Mouse (Mus musculus) limb, embryonic 13.5 days (tissue): ENCODE results near the gene Camta1. TPM values are rescaled to one million over a fixed set of nuclear protein-coding genes. Genes with fewer than 3 reads are reported as not detected.
A peak's percentile ranks its signal among the peaks of the same experiment; 100 is the strongest.

Source experiments
- ATAC-seq: fragments of 200-750 bp; cut with Nextera tagmentation; 2 replicates; pipeline ENCODE4 v1.8.0; 2017; ENCODE audit warnings: low read depth, moderate number of reproducible peaks, moderate TSS enrichment; ENCODE audit not compliant: low FRiP score
- H3K27ac ChIP-seq: fragments of 300-500 bp; sonication (generic); 2 replicates; pipeline ENCODE4 v1.5.1; 2015; ENCODE audit warnings: inconsistent platforms, mild to moderate bottlenecking, moderate library complexity
- H3K27me3 ChIP-seq: fragments of 300-500 bp; sonication (generic); 2 replicates; pipeline ENCODE4 v1.6.1; 2015; ENCODE audit warnings: mild to moderate bottlenecking, inconsistent platforms
- H3K36me3 ChIP-seq: fragments of 300-500 bp; sonication (generic); 2 replicates; pipeline ENCODE4 v1.6.1; 2015; ENCODE audit warnings: inconsistent platforms, mild to moderate bottlenecking, moderate library complexity
- H3K4me1 ChIP-seq: fragments of 300-500 bp; sonication (generic); 2 replicates; pipeline ENCODE4 v1.6.1; 2015; ENCODE audit warnings: inconsistent platforms
- H3K4me2 ChIP-seq: fragments of 300-500 bp; sonication (generic); replicated peaks from 2 replicates; pipeline ENCODE4 v1.6.1; 2015; ENCODE audit warnings: inconsistent platforms, mild to moderate bottlenecking, moderate library complexity
- H3K4me3 ChIP-seq: fragments of 300-500 bp; sonication (generic); 2 replicates; pipeline ENCODE4 v1.5.1; 2015; ENCODE audit warnings: moderate library complexity, mild to moderate bottlenecking, inconsistent platforms
- H3K9ac ChIP-seq: fragments of 300-500 bp; sonication (generic); 2 replicates; pipeline ENCODE4 v1.6.1; 2015; ENCODE audit warnings: mild to moderate bottlenecking, inconsistent platforms
- H3K9me3 ChIP-seq: fragments of 300-500 bp; sonication (generic); 2 replicates; pipeline ENCODE4 v1.6.1; 2016; ENCODE audit warnings: inconsistent platforms
- WGBS: fragments of 180-500 bp; shearing (Covaris S2); methylation state at CpG from one replicate; pipeline ENCODE4 v1.1.7; 2015; 5-methylcytosine and 5-hydroxymethylcytosine counted together
- polyA plus RNA-seq: library from polyadenylated mRNA; unstranded; fragments of >200 nt; fragmentation: Nextera tagmentation; extraction: Ambion mirVana; gene quantifications from 2 replicates; pipeline ENCODE4 v1.2.1, GENCODE M21; 2015

The Camta1 gene
- polyA plus RNA-seq, 1 experiment from 2014 or later: 93.5 TPM

- Histone ChIP-seq H3K27me3 (peaks cover under 1% of the 10 kb centered on the region; the same call in 1 of the 2 replicates), H3K4me2 (no peak overlapping the region), H3K4me3 (no peak overlapping the region), H3K27ac (no peak overlapping the region), H3K4me1 (peaks cover 9% of the 10 kb centered on the region; the same call in 1 of the 2 replicates), H3K9ac (no peak overlapping the region), H3K9me3 (no peaks in the 10 kb centered on the region), H3K36me3 (no peaks in the 10 kb centered on the region)
- ATAC-seq: no peak
- 89% methylated on average over 8 of the region's 8 CpGs for WGBS
Observed at GRCm38 (mm10) chr4:151310773-151311172, 550.9 kb downstream of the Camta1 start.

GRCm38 (mm10) chr4:151310056-151310685 lies 551.5 kb downstream of the Camta1 start:
- Histone ChIP-seq H3K36me3 (no peaks in the 10 kb centered on the region), H3K9ac (no peak overlapping the region), H3K27ac (no peak overlapping the region), H3K27me3 (peaks cover 6% of the 10 kb centered on the region; the same call in 1 of the 2 replicates), H3K4me1 (peaks cover 9% of the 10 kb centered on the region; the same call in 1 of the 2 replicates), H3K9me3 (no peaks in the 10 kb centered on the region), H3K4me3 (no peak overlapping the region), H3K4me2 (no peak overlapping the region)
- 37% methylated on average over 12 of the region's 12 CpGs for WGBS
- ATAC-seq: no peak

DNA sequence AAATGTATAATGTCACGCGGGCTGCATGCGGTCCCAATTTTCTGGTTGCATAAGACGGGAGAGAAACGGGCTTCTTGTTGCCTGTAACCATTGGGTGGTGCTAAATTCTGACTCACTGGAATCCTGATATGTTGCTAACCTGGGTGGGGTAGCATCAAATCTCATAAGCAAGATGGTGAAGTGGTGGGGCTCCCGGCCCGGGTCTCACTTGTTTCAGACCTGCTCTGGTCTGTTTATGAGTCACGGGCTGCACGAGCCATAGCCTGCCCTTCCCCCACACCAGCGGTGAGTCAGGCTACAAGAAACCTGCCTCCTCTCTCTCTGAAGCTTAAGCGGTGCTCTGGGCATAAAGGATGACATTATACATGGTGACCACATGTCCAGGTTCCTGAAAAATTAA lies 554.8 kb downstream of the Camta1 start:
- Histone ChIP-seq H3K27me3 (peaks cover 6% of the 10 kb centered on the region; the same call in 1 of the 2 replicates), H3K36me3 (no peaks in the 10 kb centered on the region), H3K4me3 (no peak overlapping the region), H3K27ac (no peak overlapping the region), H3K9ac (no peak overlapping the region), H3K9me3 (no peaks in the 10 kb centered on the region), H3K4me2 (no peak overlapping the region), H3K4me1 (peaks cover 25% of the 10 kb centered on the region)
- ATAC-seq: no peak
- 77% methylated on average over 11 of the region's 11 CpGs for WGBS

- ATAC-seq: no peak
Observed at GRCm38 (mm10) chr4:151306311-151306765, 555.3 kb downstream of the Camta1 start.

DNA sequence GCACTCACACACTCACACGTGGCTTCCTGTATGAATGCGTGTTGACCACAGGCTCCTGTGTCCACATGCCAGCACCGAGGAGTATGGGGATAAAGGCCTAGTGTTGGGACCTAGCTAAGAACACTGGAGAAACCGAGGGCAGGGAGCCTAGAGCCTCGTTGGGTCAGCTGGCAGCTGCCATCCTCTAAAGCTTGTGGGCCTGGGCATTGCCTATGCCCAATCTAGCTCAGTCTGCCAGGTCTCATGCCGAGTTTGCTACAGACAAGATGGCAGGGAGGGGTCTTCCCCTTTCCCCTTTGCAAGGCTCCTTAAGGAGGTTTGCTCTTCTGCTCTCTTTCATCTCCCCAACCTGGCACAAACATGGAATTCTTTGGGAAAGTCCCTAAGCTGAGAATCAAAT lies 555.9 kb downstream of the Camta1 start:
- Histone ChIP-seq H3K4me3 (no peak overlapping the region), H3K27ac (no peak overlapping the region), H3K4me2 (no peak overlapping the region), H3K9ac (no peak overlapping the region), H3K27me3 (peaks cover 12% of the 10 kb centered on the region), H3K9me3 (no peaks in the 10 kb centered on the region), H3K4me1 (peaks cover 37% of the 10 kb centered on the region), H3K36me3 (no peaks in the 10 kb centered on the region)
- no peak for ATAC-seq
- 88% methylated on average over 6 of the region's 6 CpGs for WGBS

More at GRCm38 (mm10) chr4:151306311-151306765, 555.3 kb downstream of the Camta1 start:
- Histone ChIP-seq H3K27ac (no peak overlapping the region), H3K4me3 (no peak overlapping the region), H3K9me3 (no peaks in the 10 kb centered on the region), H3K36me3 (no peaks in the 10 kb centered on the region), H3K4me2 (no peak overlapping the region), H3K27me3 (peaks cover 7% of the 10 kb centered on the region), H3K9ac (no peak overlapping the region), H3K4me1 (peaks cover 31% of the 10 kb centered on the region)
- 45% methylated on average over 11 of the region's 11 CpGs for WGBS

DNA sequence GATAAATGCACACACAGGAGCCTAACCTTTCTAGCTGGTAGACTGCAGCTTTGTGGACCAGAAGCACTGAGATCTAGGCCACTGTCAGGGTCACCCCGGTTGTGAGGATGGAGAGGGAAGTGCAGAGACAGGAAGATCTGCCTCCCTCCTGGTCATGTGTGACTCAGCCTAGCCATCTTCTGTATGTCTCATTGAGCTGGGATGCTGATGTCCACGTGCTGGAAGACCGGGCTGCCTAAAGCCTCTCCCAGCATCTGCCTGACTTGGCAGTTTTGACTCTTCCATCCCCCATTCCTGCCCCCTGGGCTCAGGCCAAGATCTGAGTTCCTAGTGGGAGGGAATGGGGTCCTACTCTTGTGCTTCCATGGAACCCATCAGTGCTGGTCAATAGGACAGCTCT lies 557.7 kb downstream of the Camta1 start:
- 73% methylated on average over 3 of the region's 3 CpGs for WGBS
- Histone ChIP-seq H3K9ac (no peak overlapping the region), H3K4me1 (peaks cover 36% of the 10 kb centered on the region), H3K4me2 (no peak overlapping the region), H3K4me3 (no peak overlapping the region), H3K9me3 (no peaks in the 10 kb centered on the region), H3K36me3 (no peaks in the 10 kb centered on the region), H3K27me3 (peaks cover 30% of the 10 kb centered on the region), H3K27ac (no peak overlapping the region)
- no peak for ATAC-seq

GRCm38 (mm10) chr4:151303436-151303835 lies 558.2 kb downstream of the Camta1 start:
- Histone ChIP-seq H3K4me2 (no peak overlapping the region), H3K4me1 (peaks cover 36% of the 10 kb centered on the region), H3K9ac (no peak overlapping the region), H3K36me3 (no peaks in the 10 kb centered on the region), H3K9me3 (no peaks in the 10 kb centered on the region), H3K27ac (no peak overlapping the region; the same call in 1 of the 2 replicates), H3K4me3 (no peak overlapping the region), H3K27me3 (peaks cover 35% of the 10 kb centered on the region)
- no peak for ATAC-seq
- 69% methylated on average over 5 of the region's 5 CpGs for WGBS

DNA sequence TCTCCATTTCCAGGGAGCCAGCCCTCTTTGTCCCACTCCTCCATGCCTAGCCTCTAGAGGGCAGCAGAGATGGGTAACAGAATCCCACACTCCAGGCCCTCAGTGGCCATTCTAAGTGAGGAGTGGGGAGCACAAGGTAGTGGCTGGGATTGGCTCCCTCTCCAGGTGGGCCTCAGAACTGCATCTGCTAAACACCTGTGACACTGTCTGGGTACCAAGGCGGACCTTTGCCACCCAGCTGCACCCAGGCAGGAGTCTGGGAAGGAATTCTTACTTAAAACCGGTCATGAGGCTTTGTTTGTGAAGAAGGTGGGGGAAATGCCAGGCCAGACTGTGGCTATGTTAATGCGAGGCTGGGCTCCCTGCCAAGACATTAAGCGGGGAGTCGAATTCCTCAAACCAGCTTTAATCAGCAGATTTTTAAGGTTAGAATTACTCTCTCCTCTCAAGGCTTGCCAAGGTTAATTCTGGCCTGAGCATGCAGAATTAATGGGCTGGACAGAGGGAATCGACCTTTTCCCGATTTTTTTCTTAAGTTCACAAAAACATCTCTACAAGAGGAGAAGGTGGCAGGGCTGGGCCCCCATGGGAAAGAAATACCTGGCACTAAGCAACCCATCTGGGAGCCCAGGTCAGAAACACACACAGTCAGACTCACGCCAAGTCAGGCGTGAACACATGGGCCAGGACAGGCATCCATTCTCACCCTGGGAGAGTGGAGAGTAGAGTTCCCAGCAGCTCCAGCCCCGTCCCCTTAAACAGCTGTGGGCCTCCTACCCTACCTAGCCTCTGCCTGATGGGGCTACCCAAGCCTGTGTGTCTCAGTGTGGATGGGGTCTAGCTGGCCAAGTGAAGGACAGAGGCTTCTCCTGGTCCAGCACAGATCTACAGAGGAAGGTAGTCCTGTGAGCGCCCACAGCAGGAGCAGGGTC lies 559.2 kb downstream of the Camta1 start:
- peaks cover 39% of the 10 kb centered on the region for H3K27me3 ChIP-seq
- H3K4me3 ChIP-seq: no peak overlapping the region
- peak; percentile 80 for ATAC-seq
- peaks cover 36% of the 10 kb centered on the region for H3K4me1 ChIP-seq
- H3K9me3 ChIP-seq: no peaks in the 10 kb centered on the region
- peak overlapping the region; percentile 30; the same call in 1 of the 2 replicates for H3K4me2 ChIP-seq
- H3K9ac ChIP-seq: no peak overlapping the region
- no peaks in the 10 kb centered on the region for H3K36me3 ChIP-seq
- H3K27ac ChIP-seq: peak overlapping the region; percentile 79
- WGBS: 22% methylated on average over 11 of the region's 11 CpGs

- ATAC-seq: no peak
- no peak overlapping the region for H3K27ac ChIP-seq
- H3K4me1 ChIP-seq: peaks cover 35% of the 10 kb centered on the region
- no peak overlapping the region for H3K9ac ChIP-seq
- H3K36me3 ChIP-seq: no peaks in the 10 kb centered on the region
- no peak overlapping the region for H3K4me2 ChIP-seq
- H3K27me3 ChIP-seq: peaks cover 42% of the 10 kb centered on the region
- WGBS: 31% methylated on average over 9 of the region's 9 CpGs
- H3K9me3 ChIP-seq: no peaks in the 10 kb centered on the region
- no peak overlapping the region for H3K4me3 ChIP-seq
Observed at GRCm38 (mm10) chr4:151301337-151301736, 560.3 kb downstream of the Camta1 start.

DNA sequence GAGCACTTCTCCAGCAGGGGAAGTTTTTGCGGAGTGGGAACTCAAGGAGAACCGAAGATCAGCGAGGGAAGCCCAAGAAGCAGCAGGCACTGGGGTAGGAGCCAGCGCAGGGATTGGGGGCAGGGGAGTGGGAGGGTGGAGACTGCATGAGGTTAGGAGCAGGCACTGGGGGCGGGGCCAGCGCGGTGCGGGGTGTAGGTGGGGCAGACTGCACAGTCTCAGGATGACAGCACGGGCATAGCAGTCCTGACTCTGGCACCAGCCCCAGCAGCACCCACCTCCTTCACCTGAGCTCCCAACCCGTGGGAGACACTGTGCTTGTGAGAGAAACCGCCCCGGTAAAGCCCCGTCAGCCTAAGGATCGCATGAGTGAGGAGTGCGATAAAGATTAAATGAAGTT lies 561.0 kb downstream of the Camta1 start:
- no peak for ATAC-seq
- 16% methylated on average over 15 of the region's 15 CpGs for WGBS
- Histone ChIP-seq H3K9me3 (no peaks in the 10 kb centered on the region), H3K36me3 (no peaks in the 10 kb centered on the region), H3K4me2 (no peak overlapping the region), H3K4me1 (peaks cover 32% of the 10 kb centered on the region), H3K27ac (no peak overlapping the region), H3K27me3 (peaks cover 41% of the 10 kb centered on the region), H3K9ac (no peak overlapping the region), H3K4me3 (no peak overlapping the region)

- no peaks in the 10 kb centered on the region for H3K36me3 ChIP-seq
- H3K4me1 ChIP-seq: peaks cover 3% of the 10 kb centered on the region
- no peak overlapping the region for H3K27ac ChIP-seq
- ATAC-seq: no peak
- WGBS: 81% methylated on average over 13 of the region's 13 CpGs
- H3K4me3 ChIP-seq: no peak overlapping the region
- no peaks in the 10 kb centered on the region for H3K9me3 ChIP-seq
- no peak overlapping the region for H3K4me2 ChIP-seq
- H3K27me3 ChIP-seq: peaks cover 29% of the 10 kb centered on the region
- H3K9ac ChIP-seq: no peak overlapping the region
Observed at GRCm38 (mm10) chr4:151295515-151296203, 566.0 kb downstream of the Camta1 start.
